In genomic region chr2:143739475-143740226, GRCm38 (mm10) we compare ENCODE assay signal across 21 mouse cellular contexts.
A peak's percentile ranks its signal among the peaks of the same experiment; 100 is the strongest.
DNase-seq lines count a peak whose midpoint lies in the region; ATAC-seq and TF ChIP-seq lines count a peak whose summit lies in the region.
"Had no signal": no experiment of that assay in that cellular context is flagged by ENCODE, and none has a peak within 500 bp of the region (broad histone marks: within the 10 kb centered on the region; RNA-seq: fewer than 3 reads in every experiment).

No protein-coding gene starts in this region.

- H3K9me3 ChIP-seq in hindbrain, embryonic 16.5 days (ENCODE audit: control insufficient read depth, low read length): no peaks in the 10 kb centered on the region
- no peaks in the 10 kb centered on the region for H3K9me3 ChIP-seq in hindbrain, embryonic 12.5 days (replicated peaks)
- no peaks in the 10 kb centered on the region for H3K9me3 ChIP-seq in kidney, postnatal 0 days (replicated peaks; ENCODE audit: low read length)
- no peaks in the 10 kb centered on the region for H3K9me3 ChIP-seq in neural tube, embryonic 13.5 days
- H3K9me3 ChIP-seq in neural tube, embryonic 15.5 days (replicated peaks): no peaks in the 10 kb centered on the region
- H3K9me3 ChIP-seq: embryonic facial prominence, embryonic 12.5 days; forebrain, embryonic 13.5 days; forebrain, embryonic 15.5 days had no signal

- no peak overlapping the region for H3K4me2 ChIP-seq in hindbrain, embryonic 16.5 days (ENCODE audit: low read length)
- no peak overlapping the region for H3K4me2 ChIP-seq in hindbrain, embryonic 12.5 days (replicated peaks)
- H3K4me2 ChIP-seq in kidney, postnatal 0 days (ENCODE audit: low read length): no peak overlapping the region
- H3K4me2 ChIP-seq in neural tube, embryonic 13.5 days: no peak overlapping the region
- H3K4me2 ChIP-seq in neural tube, embryonic 15.5 days: no peak overlapping the region
- H3K4me2 ChIP-seq: embryonic facial prominence, embryonic 12.5 days; forebrain, embryonic 13.5 days; forebrain, embryonic 15.5 days had no signal

- no peak for TF ChIP-seq CTCF in kidney, postnatal 0 days (IDR thresholded peaks at IDR 0.05; ENCODE audit: low read depth)

- H3K4me3 ChIP-seq in hindbrain, embryonic 16.5 days (ENCODE audit: low read length): no peak overlapping the region
- no peak overlapping the region for H3K4me3 ChIP-seq in hindbrain, embryonic 12.5 days
- no peak overlapping the region for H3K4me3 ChIP-seq in kidney, postnatal 0 days (replicated peaks; ENCODE audit: low read depth, low read length)
- H3K4me3 ChIP-seq in neural tube, embryonic 13.5 days: no peak overlapping the region
- H3K4me3 ChIP-seq in neural tube, embryonic 15.5 days (replicated peaks): no peak overlapping the region
- H3K4me3 ChIP-seq: embryonic facial prominence, embryonic 12.5 days; forebrain, embryonic 13.5 days; forebrain, embryonic 15.5 days had no signal

- peak; percentile 50 for ATAC-seq in hindbrain, embryonic 16.5 days
- ATAC-seq in hindbrain, embryonic 12.5 days (ENCODE audit: low FRiP score): no peak
- ATAC-seq in kidney, postnatal 0 days (replicated peaks; ENCODE audit: low FRiP score, low read depth): no peak
- peak; percentile 72 for ATAC-seq in neural tube, embryonic 13.5 days (ENCODE audit: low read depth)
- ATAC-seq in neural tube, embryonic 15.5 days (ENCODE audit: low FRiP score): peak; percentile 77
- ATAC-seq: forebrain, embryonic 13.5 days; forebrain, embryonic 15.5 days had no signal

- no peaks in the 10 kb centered on the region for H3K27me3 ChIP-seq in hindbrain, embryonic 16.5 days (replicated peaks; ENCODE audit: control insufficient read depth, insufficient read depth, low read length)
- H3K27me3 ChIP-seq in hindbrain, embryonic 12.5 days: no peaks in the 10 kb centered on the region
- no peaks in the 10 kb centered on the region for H3K27me3 ChIP-seq in kidney, postnatal 0 days (ENCODE audit: insufficient read depth, low read length)
- no peaks in the 10 kb centered on the region for H3K27me3 ChIP-seq in neural tube, embryonic 13.5 days
- no peaks in the 10 kb centered on the region for H3K27me3 ChIP-seq in neural tube, embryonic 15.5 days (replicated peaks)
- H3K27me3 ChIP-seq: embryonic facial prominence, embryonic 12.5 days; forebrain, embryonic 13.5 days; forebrain, embryonic 15.5 days had no signal

- WGBS in hindbrain, embryonic 16.5 days: 78% methylated on average over 7 of the region's 7 CpGs
- WGBS in hindbrain, embryonic 12.5 days: 90% methylated on average over 7 of the region's 7 CpGs
- WGBS in kidney, postnatal 0 days: 62% methylated on average over 7 of the region's 7 CpGs
- 68% methylated on average over 7 of the region's 7 CpGs for WGBS in neural tube, embryonic 13.5 days
- 49% methylated on average over 7 of the region's 7 CpGs for WGBS in neural tube, embryonic 15.5 days

- DNase-seq in kidney, postnatal 0 days (ENCODE audit: low spot score): peak; percentile 34
- no peak for DNase-seq in kidney, postnatal 25 days
- no peak for DNase-seq in neural tube, embryonic 10.5 days (ENCODE audit: extremely low spot score, low spot score)
- DNase-seq in spleen, adult 18-20 months: no peak
- DNase-seq: adrenal gland, adult 2 months; adrenal gland, postnatal 10 days; adrenal gland, postnatal 25 days; cerebellum, adult 11 months; cerebellum, adult 18-20 months; cerebellum, adult 8-10 months; cerebellum, adult 9-11 months; cerebellum, postnatal 14 days; cerebellum, postnatal 36 days; embryo, embryonic 11 days had no signal

- no peaks in the 10 kb centered on the region for H3K4me1 ChIP-seq in hindbrain, embryonic 16.5 days (ENCODE audit: control insufficient read depth, insufficient read depth, low read depth, low read length)
- no peaks in the 10 kb centered on the region for H3K4me1 ChIP-seq in hindbrain, embryonic 12.5 days
- H3K4me1 ChIP-seq in kidney, postnatal 0 days (replicated peaks; ENCODE audit: insufficient read depth, low read length): no peaks in the 10 kb centered on the region
- H3K4me1 ChIP-seq in neural tube, embryonic 13.5 days (replicated peaks): 0 out of 2 replicates have a peak, but pooled peaks cover 12% of the 10 kb centered on the region
- 0 out of 2 replicates have a peak, but pooled peaks cover 11% of the 10 kb centered on the region for H3K4me1 ChIP-seq in neural tube, embryonic 15.5 days
- H3K4me1 ChIP-seq: embryonic facial prominence, embryonic 12.5 days; forebrain, embryonic 13.5 days; forebrain, embryonic 15.5 days had no signal

- no peak overlapping the region for H3K9ac ChIP-seq in hindbrain, embryonic 16.5 days (ENCODE audit: low read depth, low read length)
- H3K9ac ChIP-seq in hindbrain, embryonic 12.5 days: no peak overlapping the region
- no peak overlapping the region for H3K9ac ChIP-seq in kidney, postnatal 0 days (ENCODE audit: low read depth, low read length)
- H3K9ac ChIP-seq in neural tube, embryonic 13.5 days: no peak overlapping the region
- H3K9ac ChIP-seq in neural tube, embryonic 15.5 days (replicated peaks): no peak overlapping the region
- H3K9ac ChIP-seq: embryonic facial prominence, embryonic 12.5 days; forebrain, embryonic 13.5 days; forebrain, embryonic 15.5 days had no signal

- H3K36me3 ChIP-seq in hindbrain, embryonic 16.5 days (ENCODE audit: control insufficient read depth, insufficient read depth, low read length): no peaks in the 10 kb centered on the region
- no peaks in the 10 kb centered on the region for H3K36me3 ChIP-seq in hindbrain, embryonic 12.5 days
- no peaks in the 10 kb centered on the region for H3K36me3 ChIP-seq in kidney, postnatal 0 days (ENCODE audit: insufficient read depth, low read length)
- no peaks in the 10 kb centered on the region for H3K36me3 ChIP-seq in neural tube, embryonic 13.5 days
- no peaks in the 10 kb centered on the region for H3K36me3 ChIP-seq in neural tube, embryonic 15.5 days
- H3K36me3 ChIP-seq: embryonic facial prominence, embryonic 12.5 days; forebrain, embryonic 15.5 days had no signal

- no peak overlapping the region for H3K27ac ChIP-seq in hindbrain, embryonic 16.5 days (ENCODE audit: low read depth, low read length)
- no peak overlapping the region for H3K27ac ChIP-seq in hindbrain, embryonic 12.5 days
- H3K27ac ChIP-seq in kidney, postnatal 0 days: no peak overlapping the region
- peak overlapping the region; percentile 65 for H3K27ac ChIP-seq in neural tube, embryonic 13.5 days (replicated peaks)
- H3K27ac ChIP-seq in neural tube, embryonic 15.5 days (replicated peaks): peak overlapping the region; percentile 68
- H3K27ac ChIP-seq: embryonic facial prominence, embryonic 12.5 days; forebrain, embryonic 13.5 days; forebrain, embryonic 15.5 days had no signal

Comparison
In these comparisons a context has a peak if more than half of its experiments do, and no peak if none do; other contexts are left out.
1. ATAC-seq: peak in hindbrain, embryonic 16.5 days (single experiment), neural tube, embryonic 13.5 days (single experiment) and neural tube, embryonic 15.5 days (single experiment); none in hindbrain, embryonic 12.5 days (single experiment) and kidney, postnatal 0 days (single experiment).
2. H3K27ac ChIP-seq: peak in neural tube, embryonic 13.5 days (single experiment) and neural tube, embryonic 15.5 days (single experiment); none in hindbrain, embryonic 16.5 days (single experiment), hindbrain, embryonic 12.5 days (single experiment) and kidney, postnatal 0 days (single experiment).